ENCODE assay signal across 8 mouse cellular contexts in the genomic region with DNA sequence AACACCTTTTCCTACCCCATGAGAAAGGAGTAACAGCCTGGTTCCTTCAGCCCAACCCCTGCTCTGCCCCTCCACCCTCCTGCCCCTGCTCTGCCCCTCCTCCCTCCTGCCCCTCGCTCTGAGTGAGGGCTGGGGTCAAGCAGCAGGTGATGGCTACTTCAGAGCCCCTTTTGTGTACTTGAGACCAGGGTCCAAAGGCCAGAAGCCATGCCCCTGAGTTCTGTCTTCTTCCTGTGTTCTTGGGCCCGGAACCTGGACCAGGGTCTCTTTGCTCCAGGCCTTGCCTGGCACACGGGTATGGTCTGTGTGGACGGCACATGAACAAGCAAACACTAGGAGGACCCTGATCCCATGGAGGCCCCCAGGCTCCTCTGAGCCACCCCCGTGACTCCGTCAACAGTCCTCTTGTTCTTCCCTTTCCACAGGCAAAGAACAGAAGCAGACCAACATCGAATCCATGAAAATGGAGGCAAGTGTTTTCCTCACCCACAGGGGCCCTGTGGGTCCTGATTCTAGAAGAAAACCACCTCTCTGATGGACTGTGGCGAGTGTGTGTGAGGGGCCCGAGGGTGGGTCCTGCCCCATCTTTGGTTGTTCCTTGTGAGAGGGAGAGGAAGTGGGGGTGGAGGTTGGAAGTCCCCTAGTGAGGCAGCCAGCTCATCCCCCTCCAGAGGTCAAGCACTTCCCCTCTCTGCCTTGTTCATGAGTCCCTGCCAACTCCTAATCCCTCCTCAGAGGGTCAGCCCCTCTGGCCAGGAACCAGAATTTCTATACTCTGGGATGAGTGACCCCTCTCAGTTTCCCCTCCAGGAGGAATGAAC.
DNase-seq lines count a peak whose midpoint lies in the region; ATAC-seq and TF ChIP-seq lines count a peak whose summit lies in the region.

No protein-coding gene starts in this region.

- H3K4me3 ChIP-seq in forebrain, embryonic 11.5 days (ENCODE audit: low read depth, low read length) = no peak overlapping the region
- no peak overlapping the region for H3K4me3 ChIP-seq in forebrain, embryonic 14.5 days (ENCODE audit: low read depth, low read length)
- no peak overlapping the region for H3K4me3 ChIP-seq in left cerebral cortex, adult 2 months
- H3K4me3 ChIP-seq in CH12.LX (replicated peaks in 1 of 3; ENCODE audit: low read depth in 2 of 3, low read length in 2 of 3, poor library complexity in 1 of 3) = peak overlapping the region; percentile 8 to 62 (median 25)
- no peak overlapping the region for H3K4me3 ChIP-seq in kidney, postnatal 0 days (replicated peaks; ENCODE audit: low read depth, low read length)

- no peak for TF ChIP-seq RAD21 in CH12.LX (IDR thresholded peaks at IDR 0.05; ENCODE audit: low read depth, low read length)

- no peaks in the 10 kb centered on the region for H3K79me2 ChIP-seq in CH12.LX (replicated peaks; ENCODE audit: control insufficient read depth, extremely low read depth, insufficient read depth, poor library complexity, severe bottlenecking)

- DNase-seq in forebrain, embryonic 11.5 days (ENCODE audit: low spot score) = peak; percentile 45
- DNase-seq in forebrain, embryonic 14.5 days (ENCODE audit: low spot score) = no peak
- DNase-seq in left cerebral cortex, adult 2 months (ENCODE audit: extremely low spot score in 1 of 2, low spot score in 2 of 2) = no peak
- DNase-seq in left cerebral cortex, adult 9 months (ENCODE audit: low spot score in 2 of 2) = no peak
- DNase-seq in CH12.LX (ENCODE audit: extremely low read depth) = peak; percentile 69
- no peak for DNase-seq in kidney, postnatal 0 days (ENCODE audit: low spot score)
- DNase-seq in cerebellum, postnatal 25 days = no peak
- no peak for DNase-seq in gastrocnemius, postnatal 4 days (ENCODE audit: low spot score in 2 of 2)

- in situ Hi-C loops in CH12.LX (cut with MboI; ENCODE audit: low pct_ligation_motif_present, low pct_unique_long_range_greater_than_20kb, low sequenced_read_pairs) = no loop called here

- no peak overlapping the region for H3K9ac ChIP-seq in forebrain, embryonic 11.5 days (ENCODE audit: low read length)
- no peak overlapping the region for H3K9ac ChIP-seq in forebrain, embryonic 14.5 days (ENCODE audit: low read length)
- H3K9ac ChIP-seq in CH12.LX (ENCODE audit: insufficient read depth, low read depth) = peak overlapping the region; percentile 8; the same call in 1 of the 2 replicates
- H3K9ac ChIP-seq in kidney, postnatal 0 days (ENCODE audit: low read depth, low read length) = no peak overlapping the region

- ATAC-seq in forebrain, embryonic 11.5 days (replicated peaks; ENCODE audit: low FRiP score) = no peak
- ATAC-seq in forebrain, embryonic 14.5 days = no peak
- ATAC-seq in kidney, postnatal 0 days (replicated peaks; ENCODE audit: low FRiP score, low read depth) = no peak; the same call in 1 of the 2 replicates

- no peaks in the 10 kb centered on the region for H3K27me3 ChIP-seq in forebrain, embryonic 11.5 days (ENCODE audit: control insufficient read depth, insufficient read depth, low read length)
- H3K27me3 ChIP-seq in forebrain, embryonic 14.5 days (replicated peaks; ENCODE audit: control insufficient read depth, insufficient read depth, low read length) = no peaks in the 10 kb centered on the region
- no peaks in the 10 kb centered on the region for H3K27me3 ChIP-seq in CH12.LX (replicated peaks)
- H3K27me3 ChIP-seq in kidney, postnatal 0 days (ENCODE audit: insufficient read depth, low read length) = no peaks in the 10 kb centered on the region

- dilution Hi-C loops in CH12.LX (cut with MboI; ENCODE audit: extremely low pct_ligation_motif_present, extremely low pct_unique_long_range_greater_than_20kb, low sequenced_read_pairs) = no loop called here

- no peak overlapping the region for H3K27ac ChIP-seq in forebrain, embryonic 11.5 days (ENCODE audit: low read depth, low read length)
- H3K27ac ChIP-seq in forebrain, embryonic 14.5 days (ENCODE audit: low read depth, low read length) = no peak overlapping the region
- H3K27ac ChIP-seq in left cerebral cortex, adult 2 months = 0 out of 2 replicates have a peak overlapping the region, but pooled peaks have one; percentile 40
- H3K27ac ChIP-seq in CH12.LX (ENCODE audit: insufficient read depth, low read depth) = peak overlapping the region; percentile 55; the same call in 1 of the 2 replicates
- H3K27ac ChIP-seq in kidney, postnatal 0 days = peak overlapping the region; percentile 37; the same call in 1 of the 2 replicates

- no peaks in the 10 kb centered on the region for H3K9me3 ChIP-seq in forebrain, embryonic 11.5 days (ENCODE audit: control insufficient read depth, low read length)
- H3K9me3 ChIP-seq in forebrain, embryonic 14.5 days (replicated peaks; ENCODE audit: control insufficient read depth, low read length) = no peaks in the 10 kb centered on the region
- no peaks in the 10 kb centered on the region for H3K9me3 ChIP-seq in CH12.LX (replicated peaks; ENCODE audit: low read length)
- H3K9me3 ChIP-seq in kidney, postnatal 0 days (replicated peaks; ENCODE audit: low read length) = no peaks in the 10 kb centered on the region

- peaks cover 8% of the 10 kb centered on the region for H3K4me1 ChIP-seq in forebrain, embryonic 11.5 days (replicated peaks; ENCODE audit: control insufficient read depth, insufficient read depth, low read length)
- H3K4me1 ChIP-seq in forebrain, embryonic 14.5 days (ENCODE audit: control insufficient read depth, insufficient read depth, low read length) = peaks cover 7% of the 10 kb centered on the region
- peaks cover 31 to 66% of the 10 kb centered on the region in 2 experiments for H3K4me1 ChIP-seq in CH12.LX (ENCODE audit: control insufficient read depth in 1 of 2, insufficient read depth in 2 of 2)
- H3K4me1 ChIP-seq in kidney, postnatal 0 days (replicated peaks; ENCODE audit: insufficient read depth, low read length) = peaks cover 13% of the 10 kb centered on the region

- 80% methylated on average over 9 of the region's 9 CpGs for WGBS in forebrain, embryonic 11.5 days
- WGBS in forebrain, embryonic 14.5 days = 81% methylated on average over 9 of the region's 9 CpGs
- WGBS in kidney, postnatal 0 days = 70% methylated on average over 9 of the region's 9 CpGs

- intact Hi-C loops in left cerebral cortex, adult 2 months (cut with DNase I) = loop anchor here (1.0 to 5.0 kb wide), 2 partner anchors 20 to 65 kb away; partner anchors contain the start of gene Dnmt3a

- H3K4me2 ChIP-seq in forebrain, embryonic 11.5 days (ENCODE audit: low read depth, low read length, severe bottlenecking) = no peak overlapping the region
- H3K4me2 ChIP-seq in forebrain, embryonic 14.5 days (ENCODE audit: low read length) = no peak overlapping the region
- peak overlapping the region; percentile 32; the same call in 1 of the 2 replicates for H3K4me2 ChIP-seq in CH12.LX (ENCODE audit: insufficient read depth, low read depth, poor library complexity, severe bottlenecking)
- no peak overlapping the region for H3K4me2 ChIP-seq in kidney, postnatal 0 days (ENCODE audit: low read length)

- TF ChIP-seq CTCF in left cerebral cortex, adult 2 months (IDR thresholded peaks at IDR 0.05) = no peak
- TF ChIP-seq CTCF in CH12.LX (conservative IDR thresholded peaks at IDR 0.05 in 1 of 2, IDR thresholded peaks at IDR 0.05 in 1 of 2; ENCODE audit: low read depth in 2 of 2, low read length in 2 of 2) = no peak
- no peak for TF ChIP-seq CTCF in kidney, postnatal 0 days (IDR thresholded peaks at IDR 0.05; ENCODE audit: low read depth)

- TF ChIP-seq POLR2A in CH12.LX (IDR thresholded peaks at IDR 0.05; ENCODE audit: low read depth, low read length) = peak; percentile 37; the same call in 1 of the 2 replicates

- peak; percentile 33 for TF ChIP-seq EP300 in CH12.LX (IDR thresholded peaks at IDR 0.05; ENCODE audit: low read length)

- H3K36me3 ChIP-seq in forebrain, embryonic 11.5 days (ENCODE audit: control insufficient read depth, insufficient read depth, low read length) = no peaks in the 10 kb centered on the region
- H3K36me3 ChIP-seq in forebrain, embryonic 14.5 days (ENCODE audit: control insufficient read depth, insufficient read depth, low read length) = peaks cover 35% of the 10 kb centered on the region
- peaks cover 27 to 46% of the 10 kb centered on the region in 2 experiments for H3K36me3 ChIP-seq in CH12.LX (replicated peaks in 1 of 2; ENCODE audit: control insufficient read depth in 1 of 2, insufficient read depth in 1 of 2, low read length in 1 of 2)
- H3K36me3 ChIP-seq in kidney, postnatal 0 days (ENCODE audit: insufficient read depth, low read length) = peaks cover 45% of the 10 kb centered on the region

TF ChIP-seq in CH12.LX, 34 proteins besides CTCF, POLR2A, EP300 and RAD21:
- TF ChIP-seq NRF1 (IDR thresholded peaks at IDR 0.05; ENCODE audit: low read depth, low read length) (no peak), ELF1 (IDR thresholded peaks at IDR 0.05; ENCODE audit: low read depth, low read length) (peak; percentile 18; the same call in 1 of the 2 replicates), MAX (IDR thresholded peaks at IDR 0.05; ENCODE audit: low read length) (no peak), SIN3A (IDR thresholded peaks at IDR 0.05; ENCODE audit: low read length) (no peak), NELFE (IDR thresholded peaks at IDR 0.05; ENCODE audit: low read depth, low read length) (no peak), KAT2A (IDR thresholded peaks at IDR 0.05; ENCODE audit: insufficient replicate concordance, low read length) (no peak), MAZ (IDR thresholded peaks at IDR 0.05; ENCODE audit: low read depth, low read length) (no peak), TCF12 (IDR thresholded peaks at IDR 0.05; ENCODE audit: low read depth, low read length) (no peak), HCFC1 (IDR thresholded peaks at IDR 0.05; ENCODE audit: low read depth, low read length) (no peak), ZNF384 (IDR thresholded peaks at IDR 0.05; ENCODE audit: low read depth, low read length) (no peak), E2F4 (IDR thresholded peaks at IDR 0.05; ENCODE audit: insufficient replicate concordance, low read depth, low read length) (no peak), ETS1 (conservative IDR thresholded peaks at IDR 0.05; ENCODE audit: low read depth, low read length) (0 out of 2 replicates have a peak, but pooled peaks have one; percentile 11), MAFK (IDR thresholded peaks at IDR 0.05; ENCODE audit: insufficient replicate concordance, low read length) (no peak), SMC3 (IDR thresholded peaks at IDR 0.05; ENCODE audit: low read depth, low read length) (no peak), IRF4 (IDR thresholded peaks at IDR 0.05; ENCODE audit: low read depth, low read length) (peak; percentile 47), CHD2 (IDR thresholded peaks at IDR 0.05; ENCODE audit: low read length) (no peak), PAX5 (IDR thresholded peaks at IDR 0.05; ENCODE audit: low read length) (no peak)

Comparison
In these comparisons a context has a peak if more than half of its experiments do, and no peak if none do; other contexts are left out.
1. DNase-seq: peak in forebrain, embryonic 11.5 days (single experiment) and CH12.LX (single experiment); none in forebrain, embryonic 14.5 days (single experiment), left cerebral cortex, adult 2 months (0 of 2), left cerebral cortex, adult 9 months (0 of 2), kidney, postnatal 0 days (single experiment), cerebellum, postnatal 25 days (0 of 2) and gastrocnemius, postnatal 4 days (0 of 2).
2. H3K27ac ChIP-seq: peak in left cerebral cortex, adult 2 months (single experiment), CH12.LX (single experiment) and kidney, postnatal 0 days (single experiment); none in forebrain, embryonic 11.5 days (single experiment) and forebrain, embryonic 14.5 days (single experiment).
3. H3K4me3 ChIP-seq: peak in CH12.LX (3 of 3); none in forebrain, embryonic 11.5 days (single experiment), forebrain, embryonic 14.5 days (single experiment), left cerebral cortex, adult 2 months (single experiment) and kidney, postnatal 0 days (single experiment).